Mouse (Mus musculus) common myeloid progenitor, adult 5-6 weeks (primary cell): ENCODE data around the gene Tac1. TPM values are rescaled to one million over a fixed set of nuclear protein-coding genes. Genes with fewer than 3 reads are reported as not detected.
"Not testable (repeated sequence)": the region's sequence is repeated elsewhere in the genome, so short reads cannot be mapped to it uniquely, and the experiment has no call there.

Experiments used
- ATAC-seq: replicated peaks from 2 replicates; pipeline ENCODE4 v1.8.0; 2016; ENCODE audit warnings: low read depth, mild to moderate bottlenecking, moderate TSS enrichment, inconsistent platforms; ENCODE audit not compliant: poor library complexity, severe bottlenecking
- total RNA-seq: library from RNA; stranded (forward); fragments of 200-1000, 187-1606 nt; gene quantifications from 2 replicates; pipeline ENCODE4 v1.2.3, GENCODE M21; 2017

Tac1 gene
- not detected in 2 replicates for total RNA-seq

DNA sequence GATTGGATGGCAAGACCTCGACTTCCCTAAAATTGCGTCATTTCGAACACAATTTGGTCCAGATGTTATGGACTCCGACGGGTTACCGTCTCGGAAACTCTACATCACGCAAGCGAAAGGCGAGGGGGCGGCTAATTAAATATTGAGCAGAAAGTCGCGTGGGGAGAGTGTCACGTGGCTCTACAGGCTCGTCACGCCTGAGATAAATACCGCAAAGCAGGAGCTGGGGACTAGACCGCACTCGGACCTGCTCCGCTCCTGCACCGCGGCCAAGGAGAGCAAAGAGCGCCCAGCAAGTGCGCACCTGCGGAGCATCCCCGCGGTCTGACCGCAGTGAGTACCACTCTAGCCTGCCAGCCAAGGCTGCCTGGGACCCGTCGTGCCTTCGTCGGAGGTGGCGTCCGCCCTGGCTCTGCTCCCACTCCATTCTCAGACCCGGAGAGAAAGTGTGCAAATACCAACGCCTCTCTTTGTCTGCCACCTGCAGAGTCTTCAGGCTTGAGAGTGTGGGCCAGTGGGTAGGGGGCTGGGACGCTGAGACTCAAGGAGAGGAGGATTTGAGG lies at the start of gene Tac1:
Tac1 (plus strand) TSS at position 51 of the 563 bp plus-strand sequence.
- peak; percentile 15; the same call in 1 of the 2 replicates for ATAC-seq

DNA sequence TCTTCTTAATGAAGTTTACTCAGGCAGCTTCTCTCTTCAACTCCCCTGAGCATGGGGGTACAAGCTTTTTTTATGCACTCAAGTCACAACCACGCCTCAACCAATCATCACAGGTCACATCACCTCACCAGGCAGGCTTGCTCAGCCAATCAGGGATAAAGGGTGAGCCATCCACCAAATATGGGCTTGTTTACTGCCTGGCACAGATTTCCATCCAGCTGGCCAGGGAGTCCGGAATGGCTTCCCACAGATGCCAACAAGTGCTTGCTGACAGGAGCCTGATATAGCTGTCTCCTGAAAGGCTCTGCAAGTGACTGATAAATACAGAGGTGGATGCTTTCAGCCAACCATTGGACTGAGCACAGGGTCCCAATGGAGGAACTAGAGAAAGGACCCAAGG lies 11.2 kb upstream of the Tac1 start:
- ATAC-seq = not testable (repeated sequence)

GRCm38 (mm10) chr6:7555688-7556476 lies 1.2 kb downstream of the Tac1 start:
- ATAC-seq = no peak

DNA sequence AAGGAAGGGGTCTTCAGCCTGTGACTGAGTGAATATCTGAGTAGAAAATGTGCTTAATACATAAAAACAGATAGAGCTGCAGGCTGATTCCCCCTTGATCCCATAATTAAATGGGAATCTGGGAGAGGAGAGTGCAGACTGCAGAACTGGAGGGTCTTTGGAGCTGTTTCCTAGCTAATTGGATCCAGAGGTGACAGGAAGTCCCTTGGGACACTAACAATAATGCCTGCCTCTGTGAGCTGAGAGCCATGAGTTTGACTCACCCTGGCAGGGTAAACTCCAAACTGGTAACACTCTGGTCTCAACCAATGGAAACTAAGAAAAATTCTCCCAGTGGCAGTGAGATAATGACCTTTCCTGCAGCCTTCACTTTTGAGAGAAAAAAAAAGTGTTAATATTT lies 3.5 kb downstream of the Tac1 start:
- ATAC-seq = no peak

- ATAC-seq = no peak
Measured at GRCm38 (mm10) chr6:7562524-7562923, 7.8 kb downstream of the Tac1 start.

GRCm38 (mm10) chr6:7564537-7564936 lies 9.9 kb downstream of the Tac1 start:
- ATAC-seq = no peak

DNA sequence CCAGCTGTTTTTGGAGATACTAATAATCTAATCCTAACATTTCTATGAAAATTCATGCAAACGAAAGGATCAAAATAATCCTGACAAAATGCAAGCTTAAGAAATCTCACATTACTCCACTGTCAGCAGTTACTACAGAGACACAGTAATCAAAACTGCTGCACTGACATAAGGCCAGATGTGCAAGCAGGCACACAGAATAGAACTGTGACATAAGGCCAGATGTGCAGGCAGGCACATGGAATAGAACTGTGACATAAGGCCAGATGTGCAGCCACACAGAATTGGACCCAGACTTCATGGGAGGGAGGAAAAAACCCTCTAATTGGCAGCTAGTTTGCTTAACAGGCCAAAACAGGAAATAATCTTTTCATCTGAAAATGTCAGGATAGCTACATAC lies 16.5 kb downstream of the Tac1 start:
- no peak for ATAC-seq

- no peak for ATAC-seq
Measured at GRCm38 (mm10) chr6:7578031-7578430, 23.4 kb downstream of the Tac1 start.

GRCm38 (mm10) chr6:7594445-7594844 lies 39.8 kb downstream of the Tac1 start:
- no peak for ATAC-seq

DNA sequence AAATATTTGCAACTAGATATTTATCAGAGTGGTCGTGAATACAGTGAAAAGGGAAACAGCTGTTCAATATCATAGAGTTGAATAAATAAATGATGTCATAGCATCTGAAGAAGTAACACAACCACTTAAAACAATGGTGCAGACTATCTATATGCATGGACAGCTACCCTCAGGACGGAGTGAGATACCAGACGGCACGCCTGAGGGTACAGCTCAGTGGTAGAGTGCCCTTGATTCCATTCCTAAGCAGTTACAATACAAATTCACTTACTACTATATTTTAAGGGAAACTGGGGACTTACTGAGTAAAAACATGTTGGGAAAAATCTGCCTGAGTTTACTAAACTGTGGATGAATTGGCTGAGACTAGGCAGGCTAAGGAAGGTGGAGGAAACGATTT lies 43.7 kb downstream of the Tac1 start:
- no peak for ATAC-seq

- 0 out of 2 replicates have a peak, but pooled peaks have one; percentile 56 for ATAC-seq
Measured at GRCm38 (mm10) chr6:7600228-7600627, 45.5 kb downstream of the Tac1 start.

DNA sequence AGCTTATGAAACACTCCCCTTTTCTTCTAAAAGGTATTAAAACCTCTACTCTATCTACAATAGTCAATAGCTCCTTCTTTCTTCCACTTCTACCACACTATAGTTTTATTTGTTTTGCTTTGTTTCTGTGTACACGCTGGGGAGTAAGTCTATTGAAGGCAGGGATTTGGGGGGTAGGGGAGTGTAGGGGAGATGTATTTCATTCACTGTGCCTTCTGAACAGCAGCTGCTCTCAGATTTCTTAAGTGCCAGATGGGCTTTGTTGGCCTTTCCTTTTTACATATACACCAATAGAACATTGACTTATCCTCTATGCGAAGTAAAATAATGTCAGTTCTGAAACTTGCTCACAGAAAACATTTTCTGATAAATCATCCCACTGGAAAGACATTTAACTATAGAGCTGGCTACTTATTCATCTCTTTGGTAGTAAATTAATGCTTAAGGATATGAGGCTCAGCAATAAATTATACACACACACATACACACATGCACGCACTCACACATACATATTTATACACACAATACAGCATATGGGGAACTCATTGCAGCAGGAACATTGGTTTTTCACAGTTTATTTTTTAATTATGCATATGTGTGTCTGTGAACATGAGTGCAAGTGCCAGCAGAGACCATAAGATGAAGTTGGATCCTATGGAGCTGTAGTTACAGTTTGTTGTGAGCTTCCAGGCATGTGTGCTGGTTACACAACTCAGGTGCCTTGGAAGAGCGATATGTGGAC lies 46.8 kb downstream of the Tac1 start:
- no peak for ATAC-seq

DNA sequence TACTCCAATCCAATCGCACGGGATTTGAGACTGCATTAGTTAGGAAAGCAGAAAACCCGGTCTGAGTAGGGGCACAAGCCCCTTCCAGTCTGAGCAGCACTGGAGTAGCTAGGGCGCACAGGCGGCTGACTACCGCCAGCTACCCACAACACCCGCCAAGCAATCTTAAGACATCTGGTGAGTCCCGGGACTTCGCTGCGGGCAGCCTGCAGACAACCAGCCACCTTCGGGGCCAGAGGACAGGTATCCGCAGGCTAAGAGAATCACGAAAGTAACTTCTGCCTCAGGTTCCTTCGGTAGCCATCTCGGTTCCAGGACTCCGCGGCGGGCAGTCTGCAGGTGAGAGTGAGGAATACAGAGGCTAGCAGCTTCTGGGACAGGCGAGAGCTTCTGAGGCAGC lies 59.0 kb downstream of the Tac1 start:
- not testable (repeated sequence) for ATAC-seq

Other genes starting within 250 kb of the Tac1 start
- gene Asns, start 138.4 kb downstream of the Tac1 start, total RNA-seq = 62.3 and 69.7 TPM in 2 replicates